Mouse (Mus musculus): ENCODE data around the gene BC004004.

- TF ChIP-seq CTCF (IDR thresholded peaks at IDR 0.05; ENCODE audit: borderline replicate concordance, insufficient read depth, low read depth, low read length) (no peak), POLR2A (IDR thresholded peaks at IDR 0.05; ENCODE audit: borderline replicate concordance, insufficient read depth, low read length) (no peak)
Measured at GRCm38 (mm10) chr17:29325831-29326230, 57.2 kb downstream of the BC004004 start.

All from cerebellum, adult 2 months (tissue).